Mouse (Mus musculus) MEL (cell line): ENCODE results near the gene Bcan. TPM values are rescaled to one million over a fixed set of nuclear protein-coding genes. Genes with fewer than 3 reads are reported as not detected.
A peak's percentile ranks its signal among the peaks of the same experiment; 100 is the strongest.

Source experiments
- DNase-seq: peaks from one replicate; pipeline ENCODE4 v3.0.0; 2011; ENCODE audit warnings: low read depth, low spot score
- H3K27ac ChIP-seq: 2 replicates; pipeline ENCODE4 v1.5.1; 2012; ENCODE audit warnings: low read depth, mild to moderate bottlenecking, control low read depth, low read length, moderate library complexity; ENCODE audit not compliant: control insufficient read depth
- H3K27me3 ChIP-seq, 2 experiments: fragments of 150-350 bp in 1 of 2; sonication (generic) in 1 of 2; 2 replicates each; pipeline ENCODE4 v1.6.1; 2012; ENCODE audit warnings: low read length in 2 of 2, mild to moderate bottlenecking in 2 of 2, improper control_type of control experiment in 1 of 2, moderate library complexity in 1 of 2; ENCODE audit not compliant: insufficient read depth in 2 of 2, control insufficient read depth in 1 of 2
- H3K36me3 ChIP-seq, 2 experiments: 2 replicates each; pipeline ENCODE4 v1.6.1; 2012 to 2014; ENCODE audit warnings: low read length in 2 of 2, improper control_type of control experiment in 1 of 2, inconsistent platforms in 1 of 2, mild to moderate bottlenecking in 1 of 2; ENCODE audit not compliant: insufficient read depth in 2 of 2, control insufficient read depth in 1 of 2
- H3K4me1 ChIP-seq, 2 experiments: fragments of 150-350 bp in 1 of 2; sonication (generic) in 1 of 2; 2 replicates each; pipeline ENCODE4 v1.6.1; 2012; ENCODE audit warnings: low read length in 2 of 2, improper control_type of control experiment in 1 of 2, mild to moderate bottlenecking in 1 of 2; ENCODE audit not compliant: insufficient read depth in 2 of 2, control insufficient read depth in 1 of 2
- H3K4me3 ChIP-seq, 2 experiments: fragments of 150-350 bp in 1 of 2; sonication (generic) in 1 of 2; 2 replicates each; pipeline ENCODE4 v1.5.1; 2012; ENCODE audit warnings: low read depth in 2 of 2, low read length in 2 of 2, mild to moderate bottlenecking in 2 of 2, moderate library complexity in 2 of 2, control low read depth in 1 of 2, improper control_type of control experiment in 1 of 2; ENCODE audit not compliant: control insufficient read depth in 1 of 2, insufficient read depth in 1 of 2
- H3K79me2 ChIP-seq: 2 replicates; pipeline ENCODE4 v1.6.1; 2012; ENCODE audit warnings: mild to moderate bottlenecking, low read length, moderate library complexity; ENCODE audit not compliant: control insufficient read depth, poor library complexity, insufficient read depth
- H3K9ac ChIP-seq: 2 replicates; pipeline ENCODE4 v1.6.1; 2012; ENCODE audit warnings: low read depth, mild to moderate bottlenecking, control low read depth, low read length, moderate library complexity; ENCODE audit not compliant: control insufficient read depth, poor library complexity, severe bottlenecking
- H3K9me3 ChIP-seq: fragments of 150-350 bp; sonication (generic); replicated peaks from 2 replicates; pipeline ENCODE4 v1.6.1; 2012; ENCODE audit warnings: mild to moderate bottlenecking, low read length, improper control_type of control experiment, moderate library complexity; ENCODE audit not compliant: insufficient read depth
- BHLHE40 ChIP-seq: IDR thresholded peaks from 2 replicates; pipeline ENCODE4 v1.6.1; 2012; ENCODE audit warnings: low read depth, mild to moderate bottlenecking, inconsistent platforms, low read length, improper control_type of control experiment, borderline replicate concordance
- CHD1 ChIP-seq: IDR thresholded peaks from 2 replicates; pipeline ENCODE4 v1.6.1; 2012; ENCODE audit warnings: low read depth, mild to moderate bottlenecking, inconsistent platforms, low read length, improper control_type of control experiment
- CTCF ChIP-seq, 3 experiments: IDR thresholded peaks in 2 of 3; conservative IDR thresholded peaks in 1 of 3; 2 replicates each; pipeline ENCODE4 v1.5.1; 2011 to 2012; ENCODE audit warnings: low read length in 3 of 3, low read depth in 2 of 3, mild to moderate bottlenecking in 2 of 3, improper control_type of control experiment in 1 of 3, inconsistent platforms in 1 of 3, mixed read lengths in 1 of 3, moderate library complexity in 1 of 3; ENCODE audit not compliant: control insufficient read depth in 1 of 3, insufficient read depth in 1 of 3, poor library complexity in 1 of 3, severe bottlenecking in 1 of 3
- E2F4 ChIP-seq: IDR thresholded peaks from 2 replicates; pipeline ENCODE4 v1.6.1; 2011; ENCODE audit warnings: low read depth, low read length, improper control_type of control experiment, borderline replicate concordance
- ELF1 ChIP-seq: IDR thresholded peaks from 2 replicates; pipeline ENCODE4 v1.6.1; 2014; ENCODE audit warnings: low read depth, mild to moderate bottlenecking, inconsistent platforms, low read length, improper control_type of control experiment, moderate library complexity
- ETS1 ChIP-seq: IDR thresholded peaks from 2 replicates; pipeline ENCODE4 v1.6.1; 2012; ENCODE audit warnings: low read depth, mild to moderate bottlenecking, inconsistent platforms, low read length, improper control_type of control experiment, moderate library complexity
- GABPA ChIP-seq: IDR thresholded peaks from 2 replicates; pipeline ENCODE4 v1.6.1; 2012; ENCODE audit warnings: low read depth, mild to moderate bottlenecking, inconsistent platforms, low read length, improper control_type of control experiment, moderate library complexity
- HCFC1 ChIP-seq: IDR thresholded peaks from 2 replicates; pipeline ENCODE4 v1.6.1; 2012; ENCODE audit warnings: low read depth, mild to moderate bottlenecking, inconsistent platforms, low read length, improper control_type of control experiment, moderate library complexity
- JUND ChIP-seq: IDR thresholded peaks from 2 replicates; pipeline ENCODE4 v1.6.1; 2011; ENCODE audit warnings: low read depth, mild to moderate bottlenecking, improper control_type of control experiment, low read length
- MAFK ChIP-seq: IDR thresholded peaks from 2 replicates; pipeline ENCODE4 v1.6.1; 2011; ENCODE audit warnings: low read depth, mild to moderate bottlenecking, low read length, improper control_type of control experiment, borderline replicate concordance
- MAZ ChIP-seq: IDR thresholded peaks from 2 replicates; pipeline ENCODE4 v1.6.1; 2012; ENCODE audit warnings: low read depth, mild to moderate bottlenecking, inconsistent platforms, low read length, improper control_type of control experiment
- MXI1 ChIP-seq: IDR thresholded peaks from 2 replicates; pipeline ENCODE4 v1.6.1; 2011; ENCODE audit warnings: mild to moderate bottlenecking, low read depth, low read length, improper control_type of control experiment
- MYB ChIP-seq: IDR thresholded peaks from 2 replicates; pipeline ENCODE4 v1.6.1; 2011; ENCODE audit warnings: mild to moderate bottlenecking, low read depth, low read length, improper control_type of control experiment
- MYC ChIP-seq: IDR thresholded peaks from 2 replicates; pipeline ENCODE4 v1.6.1; 2011; ENCODE audit warnings: low read depth, mild to moderate bottlenecking, low read length, improper control_type of control experiment, moderate library complexity
- NELFE ChIP-seq: IDR thresholded peaks from 2 replicates; pipeline ENCODE4 v1.6.1; 2011; ENCODE audit warnings: low read depth, low read length, improper control_type of control experiment
- NRF1 ChIP-seq: IDR thresholded peaks from 2 replicates; pipeline ENCODE4 v1.6.1; 2014; ENCODE audit warnings: low read depth, mild to moderate bottlenecking, inconsistent platforms, low read length, improper control_type of control experiment, moderate library complexity; ENCODE audit not compliant: poor library complexity, insufficient read depth, severe bottlenecking
- POLR2A ChIP-seq, 2 experiments: IDR thresholded peaks; 2 replicates each; pipeline ENCODE4 v1.6.1; 2011 to 2012; ENCODE audit warnings: low read length in 2 of 2, mild to moderate bottlenecking in 2 of 2, control low read depth in 1 of 2, improper control_type of control experiment in 1 of 2, low read depth in 1 of 2, moderate library complexity in 1 of 2; ENCODE audit not compliant: control insufficient read depth in 1 of 2, insufficient read depth in 1 of 2, poor library complexity in 1 of 2
- POLR2AphosphoS2 ChIP-seq: IDR thresholded peaks from 2 replicates; pipeline ENCODE4 v1.6.1; 2011; ENCODE audit warnings: low read length, improper control_type of control experiment
- RAD21 ChIP-seq: IDR thresholded peaks from 2 replicates; pipeline ENCODE4 v1.6.1; 2011; ENCODE audit warnings: mild to moderate bottlenecking, low read depth, low read length, improper control_type of control experiment
- RCOR1 ChIP-seq: IDR thresholded peaks from 2 replicates; pipeline ENCODE4 v1.6.1; 2012; ENCODE audit warnings: low read depth, mild to moderate bottlenecking, inconsistent platforms, low read length, improper control_type of control experiment
- SIN3A ChIP-seq: IDR thresholded peaks from 2 replicates; pipeline ENCODE4 v1.6.1; 2012; ENCODE audit warnings: low read length, improper control_type of control experiment, inconsistent platforms
- SMC3 ChIP-seq: IDR thresholded peaks from 2 replicates; pipeline ENCODE4 v1.6.1; 2011; ENCODE audit warnings: low read depth, low read length, improper control_type of control experiment
- TAL1 ChIP-seq: IDR thresholded peaks from 2 replicates; pipeline ENCODE4 v1.6.1; 2012; ENCODE audit warnings: mild to moderate bottlenecking, inconsistent platforms, low read length, moderate library complexity, mixed read lengths
- UBTF ChIP-seq: IDR thresholded peaks from 2 replicates; pipeline ENCODE4 v1.6.1; 2012; ENCODE audit warnings: low read depth, mild to moderate bottlenecking, inconsistent platforms, low read length, improper control_type of control experiment, moderate library complexity, borderline replicate concordance; ENCODE audit not compliant: insufficient read depth
- USF1 ChIP-seq: IDR thresholded peaks from 2 replicates; pipeline ENCODE4 v1.6.1; 2014; ENCODE audit warnings: low read depth, mild to moderate bottlenecking, inconsistent platforms, low read length, improper control_type of control experiment, moderate library complexity
- USF2 ChIP-seq, 2 experiments: IDR thresholded peaks; 2 replicates each; pipeline ENCODE4 v1.6.1; 2011 to 2012; ENCODE audit warnings: improper control_type of control experiment in 2 of 2, low read length in 2 of 2, borderline replicate concordance in 1 of 2, inconsistent platforms in 1 of 2, low read depth in 1 of 2, mild to moderate bottlenecking in 1 of 2; ENCODE audit not compliant: insufficient read depth in 1 of 2
- ZC3H11A ChIP-seq: IDR thresholded peaks from 2 replicates; pipeline ENCODE4 v1.6.1; 2012; ENCODE audit warnings: low read depth, mild to moderate bottlenecking, inconsistent platforms, low read length, improper control_type of control experiment
- ZKSCAN1 ChIP-seq: IDR thresholded peaks from 2 replicates; pipeline ENCODE4 v1.6.1; 2012; ENCODE audit warnings: low read depth, mild to moderate bottlenecking, inconsistent platforms, low read length, improper control_type of control experiment, moderate library complexity
- ZMIZ1 ChIP-seq: IDR thresholded peaks from 2 replicates; pipeline ENCODE4 v1.6.1; 2012; ENCODE audit warnings: low read depth, mild to moderate bottlenecking, inconsistent platforms, low read length, improper control_type of control experiment, moderate library complexity
- polyA plus RNA-seq, 2 experiments: library from polyadenylated mRNA; stranded (reverse) in 1 of 2; unstranded in 1 of 2; fragments of >175 nt in 1 of 2; fragments of >200 nt in 1 of 2; gene quantifications; 2 replicates each; pipeline versions ENCODE4 v1.2.1 to v1.2.4; 2012; ENCODE audit warnings: low replicate concordance in 2 of 2, low read depth in 1 of 2; ENCODE audit not compliant: insufficient read length in 2 of 2, insufficient read depth in 1 of 2, missing spikeins in 1 of 2
- total RNA-seq: library from RNA; depleted of rRNA; stranded (reverse); fragments of 300-350 nt; gene quantifications from 2 replicates; pipeline ENCODE4 v1.2.3, GENCODE M21; 2012

Gene Bcan
- total and polyA plus RNA-seq, 3 experiments: not detected

DNA sequence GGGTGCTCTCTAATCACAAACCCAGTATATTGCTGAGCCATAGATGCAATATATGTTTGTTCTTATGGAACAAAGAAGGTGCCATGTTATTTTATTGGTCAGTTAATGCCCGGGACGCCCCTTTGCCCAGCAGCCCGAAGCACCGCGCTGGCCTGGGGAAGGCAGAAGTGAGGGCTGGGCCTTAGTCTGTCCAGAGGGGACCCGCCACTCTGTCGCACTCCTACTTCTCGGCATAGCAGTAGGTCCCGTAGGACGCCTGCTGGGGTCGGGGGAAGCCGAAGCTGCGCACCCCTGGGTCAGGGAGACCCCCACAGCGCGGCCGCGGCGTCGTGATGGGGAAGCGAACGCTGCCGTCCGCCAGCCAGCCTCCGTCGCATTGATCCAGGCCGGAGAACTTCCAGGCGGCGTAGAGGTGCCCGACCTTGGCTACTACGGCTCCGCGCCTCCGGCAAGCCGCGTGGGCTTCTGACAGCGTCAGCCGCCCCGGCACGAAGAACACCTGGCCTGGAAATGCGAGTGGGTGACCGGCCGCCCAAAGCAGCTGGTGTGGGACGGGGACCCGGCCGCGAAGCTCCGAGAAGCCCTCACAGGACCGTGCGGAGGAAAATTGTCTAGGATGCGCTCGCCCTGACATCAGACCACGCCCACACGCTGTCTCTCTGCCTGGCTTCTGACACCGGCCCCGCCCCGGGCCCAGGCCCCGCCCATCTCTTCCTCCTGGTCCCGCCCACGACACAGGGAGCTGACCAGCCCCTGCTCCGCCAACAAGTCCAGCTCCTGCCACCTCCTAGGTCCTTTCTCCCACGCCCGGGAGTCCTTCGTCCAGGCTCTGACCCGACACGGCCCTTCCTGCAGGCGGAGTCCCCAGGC lies 22.5 kb upstream of the Bcan start:
- Histone ChIP-seq H3K9me3 (no peaks in the 10 kb centered on the region), H3K4me1 (no peaks in the 10 kb centered on the region), H3K4me3 (no peak overlapping the region), H3K27me3 (peaks cover 8 to 10% of the 10 kb centered on the region in 2 experiments)
- TF ChIP-seq ETS1 (no peak), MYB (no peak), CHD1 (no peak), USF2 (IDR thresholded peaks at IDR 0.05; ENCODE audit: borderline replicate concordance in 1 of 2, insufficient read depth in 1 of 2, low read depth in 1 of 2, low read length in 2 of 2) (no peak), JUND (no peak), POLR2AphosphoS2 (no peak), NELFE (no peak), MXI1 (no peak), USF1 (no peak), MAZ (no peak), NRF1 (no peak), UBTF (no peak), ZMIZ1 (no peak), SIN3A (no peak), ELF1 (no peak), HCFC1 (no peak)
- TF ChIP-seq, all 39 proteins: peak for 0
- no peak overlapping the region for H3K27ac ChIP-seq
- H3K9ac ChIP-seq: no peak overlapping the region
- H3K79me2 ChIP-seq: no peaks in the 10 kb centered on the region
- no peaks in the 10 kb centered on the region for H3K36me3 ChIP-seq
- DNase-seq: no peak

- Histone ChIP-seq H3K9me3 (no peaks in the 10 kb centered on the region), H3K36me3 (no peaks in the 10 kb centered on the region), H3K27ac (no peak overlapping the region), H3K27me3 (peaks cover 0 to 3% of the 10 kb centered on the region in 2 experiments; a peak in 2 of 4 replicates), H3K9ac (no peak overlapping the region), H3K79me2 (no peaks in the 10 kb centered on the region), H3K4me3 (no peak overlapping the region), H3K4me1 (no peaks in the 10 kb centered on the region)
- DNase-seq: peak; percentile 76
- TF ChIP-seq MYB: no peak
- no peak for TF ChIP-seq MAFK
- TF ChIP-seq ZC3H11A: peak; percentile 41; the same call in 1 of the 2 replicates
- TF ChIP-seq SIN3A: no peak
- no peak for TF ChIP-seq BHLHE40
- TF ChIP-seq UBTF: no peak
- no peak for TF ChIP-seq TAL1
- TF ChIP-seq MXI1: no peak
- TF ChIP-seq USF1: no peak
- no peak for TF ChIP-seq MAZ
- peak; percentile 54 for TF ChIP-seq SMC3
- TF ChIP-seq HCFC1: no peak
- TF ChIP-seq ZKSCAN1: no peak
- TF ChIP-seq POLR2A (IDR thresholded peaks at IDR 0.05; ENCODE audit: control insufficient read depth in 1 of 2, insufficient read depth in 1 of 2, low read depth in 1 of 2, low read length in 2 of 2, poor library complexity in 1 of 2): no peak
- TF ChIP-seq NRF1: no peak
- no peak for TF ChIP-seq E2F4
- peak; percentile 50 for TF ChIP-seq RAD21
- TF ChIP-seq POLR2AphosphoS2: no peak
- TF ChIP-seq CTCF (IDR thresholded peaks at IDR 0.05 in 2 of 3, conservative IDR thresholded peaks at IDR 0.05 in 1 of 3; ENCODE audit: control insufficient read depth in 1 of 3, insufficient read depth in 1 of 3, low read depth in 2 of 3, low read length in 3 of 3, poor library complexity in 1 of 3, severe bottlenecking in 1 of 3): peak; percentile 58 to 77 (median 68)
- TF ChIP-seq RCOR1: no peak
- no peak for TF ChIP-seq GABPA
- TF ChIP-seq MYC: no peak
These were observed 10.7 kb upstream of the Bcan start for GRCm38 (mm10) chr3:88010634-88011265.
